ENCODE assay signal across 23 mouse cellular contexts in genomic region chr11:75673411-75673810, GRCm38 (mm10). TPM values are rescaled to one million over a fixed set of nuclear protein-coding genes. Genes with fewer than 3 reads are reported as not detected.
DNase-seq lines count a peak whose midpoint lies in the region; ATAC-seq and TF ChIP-seq lines count a peak whose summit lies in the region.
"Had no signal": no experiment of that assay in that cellular context is flagged by ENCODE, and none has a peak within 500 bp of the region (broad histone marks: within the 10 kb centered on the region; RNA-seq: fewer than 3 reads in every experiment).

No protein-coding gene starts in this region.

- no peak overlapping the region for H3K9ac ChIP-seq in heart, embryonic 11.5 days (ENCODE audit: low read depth, low read length)
- H3K9ac ChIP-seq in liver, embryonic 12.5 days: no peak overlapping the region
- no peak overlapping the region for H3K9ac ChIP-seq in liver, embryonic 11.5 days (ENCODE audit: low read depth, low read length)
- no peak overlapping the region for H3K9ac ChIP-seq in MEL (ENCODE audit: control insufficient read depth, low read depth, low read length, poor library complexity, severe bottlenecking)
- no peak overlapping the region for H3K9ac ChIP-seq in midbrain, postnatal 0 days (replicated peaks; ENCODE audit: low read length, poor library complexity, severe bottlenecking)

- H3K79me2 ChIP-seq in MEL (ENCODE audit: control insufficient read depth, insufficient read depth, low read length, poor library complexity): no peaks in the 10 kb centered on the region

- TF ChIP-seq EP300 in MEL (IDR thresholded peaks at IDR 0.05; ENCODE audit: low read depth in 1 of 2, low read length in 2 of 2): no peak

- no peak for TF ChIP-seq RAD21 in MEL (IDR thresholded peaks at IDR 0.05; ENCODE audit: low read depth, low read length)

- H3K4me3 ChIP-seq in heart, embryonic 11.5 days (ENCODE audit: low read depth, low read length): no peak overlapping the region
- H3K4me3 ChIP-seq in liver, embryonic 12.5 days: no peak overlapping the region
- no peak overlapping the region for H3K4me3 ChIP-seq in liver, embryonic 11.5 days (ENCODE audit: low read depth, low read length)
- H3K4me3 ChIP-seq in MEL (ENCODE audit: control insufficient read depth in 1 of 2, insufficient read depth in 1 of 2, low read depth in 2 of 2, low read length in 2 of 2): no peak overlapping the region
- H3K4me3 ChIP-seq in midbrain, postnatal 0 days (ENCODE audit: low read depth, low read length): no peak overlapping the region

- no peak for TF ChIP-seq CTCF in MEL (IDR thresholded peaks at IDR 0.05 in 2 of 3, conservative IDR thresholded peaks at IDR 0.05 in 1 of 3; ENCODE audit: control insufficient read depth in 1 of 3, insufficient read depth in 1 of 3, low read depth in 2 of 3, low read length in 3 of 3, poor library complexity in 1 of 3, severe bottlenecking in 1 of 3)
- TF ChIP-seq CTCF in midbrain, postnatal 0 days (IDR thresholded peaks at IDR 0.05): no peak

- H3K4me2 ChIP-seq in heart, embryonic 11.5 days: no peak overlapping the region
- no peak overlapping the region for H3K4me2 ChIP-seq in liver, embryonic 12.5 days
- H3K4me2 ChIP-seq in liver, embryonic 11.5 days: no peak overlapping the region
- H3K4me2 ChIP-seq in midbrain, postnatal 0 days (ENCODE audit: low read depth, low read length, poor library complexity, severe bottlenecking): no peak overlapping the region

- WGBS in heart, embryonic 11.5 days (ENCODE audit: insufficient replicate concordance): 92% methylated on average over 5 of the region's 5 CpGs
- WGBS in liver, embryonic 12.5 days (ENCODE audit: insufficient replicate concordance): 79% methylated on average over 5 of the region's 5 CpGs
- WGBS in liver, embryonic 11.5 days: 86% methylated on average over 5 of the region's 5 CpGs
- 91% methylated on average over 5 of the region's 5 CpGs for WGBS in midbrain, postnatal 0 days

- no peaks in the 10 kb centered on the region for H3K27me3 ChIP-seq in heart, embryonic 11.5 days (ENCODE audit: control insufficient read depth, insufficient read depth, low read length)
- H3K27me3 ChIP-seq in liver, embryonic 12.5 days (replicated peaks): no peaks in the 10 kb centered on the region
- H3K27me3 ChIP-seq in liver, embryonic 11.5 days (replicated peaks; ENCODE audit: control insufficient read depth, insufficient read depth, low read length): no peaks in the 10 kb centered on the region
- no peaks in the 10 kb centered on the region for H3K27me3 ChIP-seq in MEL (ENCODE audit: control insufficient read depth in 1 of 2, insufficient read depth in 2 of 2, low read length in 2 of 2)
- no peaks in the 10 kb centered on the region for H3K27me3 ChIP-seq in midbrain, postnatal 0 days (ENCODE audit: insufficient read depth, low read length)
- H3K27me3 ChIP-seq: CH12.LX, Patski had no signal

- peak; percentile 91 for DNase-seq in heart, adult 11 months
- DNase-seq in heart, adult 18-20 months: no peak
- DNase-seq in heart, postnatal 4 days: peak; percentile 6
- DNase-seq in liver, embryonic 11.5 days (ENCODE audit: low spot score): no peak
- no peak for DNase-seq in MEL (ENCODE audit: low read depth, low spot score)
- DNase-seq in midbrain, postnatal 0 days (ENCODE audit: low spot score): no peak
- DNase-seq: adrenal gland, adult 2 months; adrenal gland, adult 8-10 months; adrenal gland, postnatal 10 days; adrenal gland, postnatal 14 days; adrenal gland, postnatal 25 days; adrenal gland, postnatal 36 days; B cell, adult 2 months; cerebellum, adult 11 months; cerebellum, adult 11-12 months; cerebellum, adult 18-20 months had no signal

- H3K27ac ChIP-seq in heart, embryonic 11.5 days (ENCODE audit: low read depth, low read length): no peak overlapping the region
- H3K27ac ChIP-seq in liver, embryonic 12.5 days: peak overlapping the region; percentile 5; the same call in 1 of the 2 replicates
- no peak overlapping the region for H3K27ac ChIP-seq in liver, embryonic 11.5 days (ENCODE audit: low read depth, low read length)
- no peak overlapping the region for H3K27ac ChIP-seq in MEL (ENCODE audit: control insufficient read depth, low read depth, low read length)
- no peak overlapping the region for H3K27ac ChIP-seq in midbrain, postnatal 0 days (ENCODE audit: low read depth, low read length)

- ATAC-seq in heart, embryonic 11.5 days (replicated peaks; ENCODE audit: insufficient number of reproducible peaks, low FRiP score, low TSS enrichment): no peak
- ATAC-seq in liver, embryonic 12.5 days: no peak
- ATAC-seq in liver, embryonic 11.5 days (replicated peaks; ENCODE audit: low FRiP score): no peak
- no peak for ATAC-seq in midbrain, postnatal 0 days (ENCODE audit: low FRiP score)
- ATAC-seq: activated CD4-positive, CD25-positive, alpha-beta regulatory T cell, adult 4 months; CD4-positive, CD25-positive, alpha-beta regulatory T cell, adult 4 months; Patski had no signal

- H3K4me1 ChIP-seq in heart, embryonic 11.5 days (ENCODE audit: control insufficient read depth, insufficient read depth, low read length): no peaks in the 10 kb centered on the region
- H3K4me1 ChIP-seq in liver, embryonic 12.5 days: peaks cover 16% of the 10 kb centered on the region
- H3K4me1 ChIP-seq in liver, embryonic 11.5 days (replicated peaks; ENCODE audit: control insufficient read depth, insufficient read depth, low read length): 0 out of 2 replicates have a peak, but pooled peaks cover 2% of the 10 kb centered on the region
- peaks cover 2 to 9% of the 10 kb centered on the region in 2 experiments for H3K4me1 ChIP-seq in MEL (ENCODE audit: control insufficient read depth in 1 of 2, insufficient read depth in 2 of 2, low read length in 2 of 2)
- H3K4me1 ChIP-seq in midbrain, postnatal 0 days (ENCODE audit: insufficient read depth, low read length): no peaks in the 10 kb centered on the region

- H3K36me3 ChIP-seq in heart, embryonic 11.5 days (ENCODE audit: control insufficient read depth, insufficient read depth, low read length): peaks cover 39% of the 10 kb centered on the region
- H3K36me3 ChIP-seq in liver, embryonic 12.5 days: peaks cover 56% of the 10 kb centered on the region
- H3K36me3 ChIP-seq in liver, embryonic 11.5 days (ENCODE audit: control insufficient read depth, insufficient read depth, low read length): peaks cover 37% of the 10 kb centered on the region
- H3K36me3 ChIP-seq in MEL (ENCODE audit: control insufficient read depth in 1 of 2, insufficient read depth in 2 of 2, low read length in 2 of 2): peaks cover 0 to 8% of the 10 kb centered on the region in 2 experiments; a peak in 3 of 4 replicates
- H3K36me3 ChIP-seq in midbrain, postnatal 0 days (ENCODE audit: insufficient read depth, low read length): peaks cover 35% of the 10 kb centered on the region

- TF ChIP-seq POLR2A in MEL (IDR thresholded peaks at IDR 0.05; ENCODE audit: control insufficient read depth in 1 of 2, insufficient read depth in 1 of 2, low read depth in 1 of 2, low read length in 2 of 2, poor library complexity in 1 of 2): no peak

- no peaks in the 10 kb centered on the region for H3K9me3 ChIP-seq in heart, embryonic 11.5 days (replicated peaks; ENCODE audit: control insufficient read depth, low read length)
- H3K9me3 ChIP-seq in liver, embryonic 12.5 days (replicated peaks): no peaks in the 10 kb centered on the region
- H3K9me3 ChIP-seq in liver, embryonic 11.5 days (ENCODE audit: control insufficient read depth, low read length): no peaks in the 10 kb centered on the region
- H3K9me3 ChIP-seq in MEL (replicated peaks; ENCODE audit: insufficient read depth, low read length): no peaks in the 10 kb centered on the region
- no peaks in the 10 kb centered on the region for H3K9me3 ChIP-seq in midbrain, postnatal 0 days (ENCODE audit: low read length)
- H3K9me3 ChIP-seq: G1E had no signal

RNA-seq across cellular contexts. Expression of gene Crk, which starts 5.6 kb away (rescaled TPM):
- 10 to 100 TPM; 83.6 to 87.8 TPM for total RNA-seq in heart, adult 18-20 months (2021)
- total RNA-seq in heart, postnatal 4 days (2021): 100 to 1,000 TPM; 117 to 123 TPM
- 90.3 and 97.4 TPM in 2 replicates for polyA plus RNA-seq in heart, embryonic 11.5 days (2014; fragmentation: Nextera tagmentation; extraction: Ambion mirVana)
- 50.2 and 53.6 TPM in 2 replicates for polyA plus RNA-seq in liver, embryonic 12.5 days (2016; fragmentation: Nextera tagmentation; extraction: Ambion mirVana)
- 70.4 and 71.1 TPM in 2 replicates for polyA plus RNA-seq in liver, embryonic 11.5 days (2014; fragmentation: Nextera tagmentation; extraction: Ambion mirVana)
- 68.0 and 68.4 TPM in 2 replicates for total RNA-seq in MEL (2012; rRNA removed)
- polyA plus RNA-seq in MEL (2012; ENCODE audit: insufficient read depth in 1 of 2, insufficient read length in 2 of 2, low read depth in 1 of 2, low replicate concordance in 2 of 2, missing spikeins in 1 of 2): 10 to 100 TPM; 33.8 to 66.2 TPM
- 79.5 and 90.1 TPM in 2 replicates for total RNA-seq in midbrain, postnatal 0 days (2014; rRNA removed)
- polyA plus RNA-seq in midbrain, postnatal 0 days (2015; fragmentation: Nextera tagmentation; extraction: Ambion mirVana): 71.6 and 75.0 TPM in 2 replicates

RNA-seq across cellular contexts. Expression of gene Myo1c, which starts 23.1 kb away (rescaled TPM):
- total RNA-seq in heart, adult 18-20 months (2021): 10 to 100 TPM; 87.2 to 96.1 TPM
- 100 to 1,000 TPM; 158 to 160 TPM for total RNA-seq in heart, postnatal 4 days (2021)
- polyA plus RNA-seq in heart, embryonic 11.5 days (2014; fragmentation: Nextera tagmentation; extraction: Ambion mirVana): 33.0 and 54.5 TPM in 2 replicates
- 34.6 and 35.5 TPM in 2 replicates for polyA plus RNA-seq in liver, embryonic 12.5 days (2016; fragmentation: Nextera tagmentation; extraction: Ambion mirVana)
- polyA plus RNA-seq in liver, embryonic 11.5 days (2014; fragmentation: Nextera tagmentation; extraction: Ambion mirVana): 37.4 and 41.9 TPM in 2 replicates
- 27.0 and 33.2 TPM in 2 replicates for total RNA-seq in MEL (2012; rRNA removed)
- 10 to 100 TPM in 1 of 2 experiments, not detected in 1; 45.6 TPM for polyA plus RNA-seq in MEL (2012; ENCODE audit: insufficient read depth in 1 of 2, insufficient read length in 2 of 2, low read depth in 1 of 2, low replicate concordance in 2 of 2, missing spikeins in 1 of 2)
- 19.3 and 22.8 TPM in 2 replicates for total RNA-seq in midbrain, postnatal 0 days (2014; rRNA removed)
- polyA plus RNA-seq in midbrain, postnatal 0 days (2015; fragmentation: Nextera tagmentation; extraction: Ambion mirVana): 7.7 and 7.8 TPM in 2 replicates

RNA-seq across cellular contexts. Expression of gene Inpp5k, which starts 42.6 kb away (rescaled TPM):
- total RNA-seq in heart, adult 18-20 months (2021): 10 to 100 TPM; 24.1 to 28.3 TPM
- total RNA-seq in heart, postnatal 4 days (2021): 10 to 100 TPM; 23.4 to 26.9 TPM
- polyA plus RNA-seq in heart, embryonic 11.5 days (2014; fragmentation: Nextera tagmentation; extraction: Ambion mirVana): 19.7 and 21.0 TPM in 2 replicates
- 15.0 and 15.8 TPM in 2 replicates for polyA plus RNA-seq in liver, embryonic 12.5 days (2016; fragmentation: Nextera tagmentation; extraction: Ambion mirVana)
- 21.9 and 22.2 TPM in 2 replicates for polyA plus RNA-seq in liver, embryonic 11.5 days (2014; fragmentation: Nextera tagmentation; extraction: Ambion mirVana)
- 15.2 and 16.4 TPM in 2 replicates for total RNA-seq in MEL (2012; rRNA removed)
- polyA plus RNA-seq in MEL (2012; ENCODE audit: insufficient read depth in 1 of 2, insufficient read length in 2 of 2, low read depth in 1 of 2, low replicate concordance in 2 of 2, missing spikeins in 1 of 2): 10 to 100 TPM in 1 of 2 experiments, not detected in 1; 28.7 TPM
- 50.0 and 50.2 TPM in 2 replicates for total RNA-seq in midbrain, postnatal 0 days (2014; rRNA removed)
- polyA plus RNA-seq in midbrain, postnatal 0 days (2015; fragmentation: Nextera tagmentation; extraction: Ambion mirVana): 43.7 and 49.9 TPM in 2 replicates

RNA-seq across cellular contexts. Expression of gene Ywhae, which starts 59.3 kb away (rescaled TPM):
- total RNA-seq in heart, adult 18-20 months (2021): 100 to 1,000 TPM; 547 to 552 TPM
- total RNA-seq in heart, postnatal 4 days (2021): 100 to 1,000 TPM; 826 to 885 TPM
- 893 and 924 TPM in 2 replicates for polyA plus RNA-seq in heart, embryonic 11.5 days (2014; fragmentation: Nextera tagmentation; extraction: Ambion mirVana)
- 405 and 415 TPM in 2 replicates for polyA plus RNA-seq in liver, embryonic 12.5 days (2016; fragmentation: Nextera tagmentation; extraction: Ambion mirVana)
- polyA plus RNA-seq in liver, embryonic 11.5 days (2014; fragmentation: Nextera tagmentation; extraction: Ambion mirVana): 710 and 755 TPM in 2 replicates
- total RNA-seq in MEL (2012; rRNA removed): 303 and 356 TPM in 2 replicates
- polyA plus RNA-seq in MEL (2012; ENCODE audit: insufficient read depth in 1 of 2, insufficient read length in 2 of 2, low read depth in 1 of 2, low replicate concordance in 2 of 2, missing spikeins in 1 of 2): 100 to 1,000 TPM; 755 to 855 TPM
- total RNA-seq in midbrain, postnatal 0 days (2014; rRNA removed): 341 and 436 TPM in 2 replicates
- polyA plus RNA-seq in midbrain, postnatal 0 days (2015; fragmentation: Nextera tagmentation; extraction: Ambion mirVana): 1,643 and 1,657 TPM in 2 replicates

Comparison
In these comparisons a context has a peak if more than half of its experiments do, and no peak if none do; other contexts are left out.
1. DNase-seq: peak in heart, adult 11 months (single experiment) and heart, postnatal 4 days (single experiment); none in heart, adult 18-20 months (0 of 2), liver, embryonic 11.5 days (single experiment), MEL (single experiment) and midbrain, postnatal 0 days (single experiment).